Mouse (Mus musculus) adrenal gland (tissue): ENCODE results near the gene Neurog1.

ENCODE experiments used
- intact Hi-C: fragments of 180-260 bp; cut with DNase I; formaldehyde crosslinking; loops from one replicate; pipeline ENCODE4 v1.15.1; 2025
- long read RNA-seq, 2 experiments: library from polyadenylated mRNA; unstranded; transcript quantifications; one replicate each; pipeline ENCODE4 v2.0.0; 2020; ENCODE audit warnings: borderline replicate concordance in 1 of 2; ENCODE audit not compliant: insufficient replicate concordance in 1 of 2

Gene Neurog1
- long read RNA-seq, experiment 1: 0 reads
- long read RNA-seq, experiment 2: 0 reads

GRCm38 (mm10) chr13:56251924-56252619 is at the start of gene Neurog1:
Neurog1 (minus strand) TSS chr13:56252163.
- intact Hi-C loops: no loop called here

- intact Hi-C loops: no loop called here
Observed at GRCm38 (mm10) chr13:56299336-56299735, 47.4 kb upstream of the Neurog1 start.

DNA sequence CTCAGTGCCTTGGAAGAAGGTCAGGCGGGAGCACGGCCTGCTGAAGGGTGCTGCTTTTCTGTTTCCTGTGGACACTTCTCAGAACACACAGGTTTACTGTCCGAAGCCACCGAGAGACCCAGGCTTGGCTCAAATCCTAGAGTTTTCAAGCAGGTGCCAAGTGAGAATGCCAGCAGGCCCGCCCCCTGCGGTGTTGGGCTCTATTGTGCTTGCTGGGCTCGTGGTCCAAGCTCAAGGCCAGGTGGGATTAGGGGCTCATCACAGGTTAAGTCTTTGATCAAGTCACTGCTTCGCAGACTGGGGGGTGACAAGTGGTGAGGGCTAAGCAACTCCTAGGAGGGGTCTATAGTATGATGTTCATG is 44.7 kb upstream of the Neurog1 start:
- intact Hi-C loops: no loop called here

- intact Hi-C loops: no loop called here
Observed at GRCm38 (mm10) chr13:56295943-56296658, 44.1 kb upstream of the Neurog1 start, which contains the start of gene Cxcl14. Cxcl14 (minus strand) TSS chr13:56296551.

- intact Hi-C loops: no loop called here
Observed at GRCm38 (mm10) chr13:56295586-56295942, 43.6 kb upstream of the Neurog1 start.

DNA sequence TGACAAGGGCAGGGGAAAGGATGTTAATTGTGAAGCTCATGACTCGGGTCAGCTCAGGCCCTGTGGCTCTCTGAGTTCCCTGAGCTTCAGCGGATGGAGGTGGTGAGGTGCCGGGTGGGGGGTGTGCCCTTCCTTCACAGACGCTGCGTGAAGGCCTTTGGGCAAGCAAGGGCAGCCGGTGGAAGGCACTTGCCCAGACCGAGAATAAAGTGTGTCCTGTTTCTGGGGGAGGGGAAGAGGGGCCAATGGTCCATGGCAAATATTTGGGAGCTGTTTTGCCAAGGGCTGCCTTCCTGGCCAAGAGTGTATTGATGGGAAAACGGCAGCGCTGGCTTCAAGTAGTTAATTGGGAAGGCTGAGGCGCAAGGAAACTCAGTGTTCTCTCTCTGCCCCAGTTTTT is 42.9 kb upstream of the Neurog1 start:
- intact Hi-C loops: no loop called here

- intact Hi-C loops: no loop called here
Observed at GRCm38 (mm10) chr13:56289998-56290397, 38.0 kb upstream of the Neurog1 start.

DNA sequence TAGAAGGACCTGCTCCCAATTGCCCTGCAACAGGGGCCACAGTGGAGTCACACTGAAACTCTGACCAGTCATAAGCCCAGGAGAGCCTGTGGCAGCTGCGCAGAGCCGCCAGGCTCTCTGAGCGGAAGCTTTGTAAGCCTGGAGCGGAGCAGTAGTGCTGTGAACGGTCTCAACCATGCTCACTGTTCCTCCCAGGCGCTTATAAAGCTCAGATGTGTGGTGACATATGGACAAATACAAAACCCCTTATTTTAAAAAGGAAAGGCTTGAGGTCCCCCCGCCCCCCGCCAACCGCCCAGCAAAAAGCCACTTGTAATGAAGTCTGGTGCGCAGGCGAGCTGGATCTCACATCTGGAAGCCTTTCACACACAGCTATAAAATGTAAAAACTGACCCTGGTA is 37.3 kb upstream of the Neurog1 start:
- intact Hi-C loops: no loop called here

DNA sequence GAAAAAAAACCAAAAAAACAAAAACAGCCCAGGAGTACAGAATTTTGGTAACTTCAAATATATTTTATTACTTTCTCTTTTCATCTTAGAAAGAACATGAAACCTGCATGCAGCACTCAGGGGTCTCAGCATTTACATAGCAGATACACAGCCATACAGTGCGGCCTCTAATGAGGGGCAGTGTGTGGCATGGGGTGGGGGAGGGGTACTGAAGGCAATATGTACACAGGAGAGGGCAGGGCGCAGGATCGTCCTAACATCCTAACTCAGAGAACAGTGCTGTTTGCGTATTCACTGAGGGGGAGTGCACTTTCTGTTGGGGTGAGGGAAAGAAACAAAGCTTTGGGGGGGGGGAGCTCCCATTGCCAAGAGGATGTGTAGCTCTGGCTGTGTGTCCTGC is 36.6 kb upstream of the Neurog1 start:
- intact Hi-C loops: no loop called here

GRCm38 (mm10) chr13:56287091-56287490 is 35.1 kb upstream of the Neurog1 start:
- intact Hi-C loops: no loop called here

DNA sequence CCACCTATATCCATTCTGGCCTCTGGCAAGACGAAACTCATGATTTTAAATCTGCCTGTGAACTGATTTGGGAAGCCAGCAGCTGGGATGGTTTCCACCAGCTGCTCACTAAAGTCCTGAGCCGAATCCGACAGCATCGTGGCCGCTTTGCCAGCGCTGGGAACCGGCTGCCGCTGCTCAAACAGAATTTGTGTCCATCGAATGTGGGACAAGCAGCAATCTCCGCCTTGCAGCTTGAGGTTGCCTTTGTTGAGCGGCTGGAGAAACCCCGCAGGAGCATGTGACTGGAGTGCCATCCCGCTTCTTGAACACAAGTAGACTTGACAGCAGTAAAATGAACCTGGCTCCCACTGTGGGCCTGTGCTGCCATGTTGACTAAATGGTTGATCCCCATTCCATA is 31.4 kb upstream of the Neurog1 start:
- intact Hi-C loops: no loop called here

DNA sequence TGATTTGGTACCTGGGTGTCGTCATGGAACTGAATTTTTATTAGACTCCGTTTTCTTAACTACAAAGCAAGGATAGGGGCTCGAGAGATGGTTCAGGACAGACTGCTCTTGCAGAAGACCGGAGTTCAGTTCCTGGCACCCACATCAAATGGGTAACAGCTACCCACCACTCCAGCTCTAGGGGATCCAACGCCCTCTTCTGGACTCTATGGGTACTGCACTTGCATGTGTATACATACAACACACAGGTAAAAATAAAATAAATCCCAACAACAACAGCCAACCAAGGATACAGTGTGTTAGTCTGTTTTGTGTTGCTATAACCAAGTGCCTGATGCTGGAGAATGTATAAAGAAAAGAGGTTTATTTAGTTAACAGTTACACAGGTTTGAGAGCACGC is 28.4 kb upstream of the Neurog1 start:
- intact Hi-C loops: no loop called here

DNA sequence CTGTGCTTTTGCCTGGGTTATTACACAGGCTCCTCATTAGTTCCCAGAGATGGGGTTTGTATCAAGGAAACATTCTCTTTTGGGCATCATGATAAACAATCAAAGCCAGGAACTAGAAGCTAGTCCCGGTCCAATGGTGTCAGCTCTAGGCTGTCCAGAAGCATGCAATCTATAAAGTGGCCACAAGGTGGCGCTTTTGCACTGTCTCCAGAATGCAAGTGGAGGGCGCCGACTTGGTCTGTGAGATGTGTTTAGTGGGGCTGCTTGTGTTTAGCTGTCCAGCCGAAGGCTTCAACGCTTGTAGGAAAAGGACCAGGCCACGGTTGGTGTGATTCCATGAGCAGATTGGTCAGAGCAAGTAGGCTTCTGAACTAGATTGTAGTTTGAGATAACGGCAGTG is 27.5 kb upstream of the Neurog1 start:
- intact Hi-C loops: loop anchor here (1.0 kb wide), 1 partner anchor 143 kb away; no protein-coding TSS in a partner anchor

DNA sequence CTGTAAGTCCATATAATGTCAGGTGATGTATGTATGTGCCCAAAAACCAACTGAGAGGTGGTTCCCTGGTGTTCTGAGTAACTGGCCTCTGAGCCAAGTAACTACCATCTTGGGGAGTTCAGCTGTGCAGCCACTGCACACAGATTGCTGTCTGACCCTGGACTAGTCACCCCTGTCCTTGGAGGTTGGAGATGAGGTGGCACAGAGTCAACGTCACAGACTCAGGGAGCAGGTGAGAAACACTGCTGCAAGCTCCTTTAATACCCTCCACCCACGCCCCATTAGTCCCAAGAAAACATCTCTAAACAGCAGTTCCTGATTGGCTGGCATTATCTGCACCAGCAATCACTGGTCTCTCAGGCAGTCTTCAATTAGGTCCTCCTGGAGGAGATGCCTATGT is 23.2 kb upstream of the Neurog1 start:
- intact Hi-C loops: no loop called here

GRCm38 (mm10) chr13:56270124-56270523 is 18.2 kb upstream of the Neurog1 start:
- intact Hi-C loops: no loop called here

DNA sequence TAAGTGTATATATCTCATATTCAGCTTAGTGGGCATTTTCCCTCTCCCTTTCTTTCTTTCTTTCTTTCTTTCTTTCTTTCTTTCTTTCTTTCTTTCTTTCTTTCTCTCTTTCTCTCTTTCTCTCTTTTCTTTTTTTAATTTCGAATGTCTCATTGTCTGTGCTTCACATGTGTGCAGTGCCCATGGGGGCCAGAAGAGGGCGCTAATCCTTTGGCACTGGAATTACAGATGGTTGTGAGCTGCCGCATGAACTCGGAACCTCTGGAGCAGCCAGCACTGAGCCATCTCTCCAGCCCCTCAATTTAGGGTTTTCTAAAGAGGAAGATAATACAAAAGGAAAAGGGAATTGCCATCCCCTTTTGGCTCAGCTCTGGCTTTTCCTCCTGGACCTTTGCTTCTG is 15.4 kb upstream of the Neurog1 start:
- intact Hi-C loops: no loop called here

DNA sequence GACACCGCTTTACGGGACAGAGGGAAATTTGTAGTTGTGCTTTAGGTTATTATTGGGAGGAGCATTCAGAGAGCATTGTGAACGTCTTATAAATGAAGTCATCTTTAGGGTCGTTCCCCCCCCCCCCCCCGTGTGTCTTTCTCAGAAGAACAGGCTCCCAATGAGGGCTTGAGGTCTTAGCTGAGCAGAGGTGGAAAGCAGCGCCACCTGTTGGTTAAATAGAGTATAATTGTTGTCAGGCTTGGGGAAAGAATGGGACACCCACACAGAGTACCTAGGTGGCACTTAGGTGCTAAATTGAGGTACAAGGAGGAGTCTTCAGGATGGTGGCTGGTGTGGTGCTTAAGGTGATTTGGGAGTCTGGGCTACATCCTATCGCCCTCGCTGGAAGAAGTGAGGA is 14.5 kb upstream of the Neurog1 start:
- intact Hi-C loops: loop anchor here (1.0 kb wide), 1 partner anchor 69 kb away; no protein-coding TSS in a partner anchor

- intact Hi-C loops: loop anchor here (1.0 kb wide), 1 partner anchor 68 kb away; no protein-coding TSS in a partner anchor
Observed at GRCm38 (mm10) chr13:56265661-56266060, 13.7 kb upstream of the Neurog1 start.

GRCm38 (mm10) chr13:56262269-56262668 is 10.3 kb upstream of the Neurog1 start:
- intact Hi-C loops: no loop called here

DNA sequence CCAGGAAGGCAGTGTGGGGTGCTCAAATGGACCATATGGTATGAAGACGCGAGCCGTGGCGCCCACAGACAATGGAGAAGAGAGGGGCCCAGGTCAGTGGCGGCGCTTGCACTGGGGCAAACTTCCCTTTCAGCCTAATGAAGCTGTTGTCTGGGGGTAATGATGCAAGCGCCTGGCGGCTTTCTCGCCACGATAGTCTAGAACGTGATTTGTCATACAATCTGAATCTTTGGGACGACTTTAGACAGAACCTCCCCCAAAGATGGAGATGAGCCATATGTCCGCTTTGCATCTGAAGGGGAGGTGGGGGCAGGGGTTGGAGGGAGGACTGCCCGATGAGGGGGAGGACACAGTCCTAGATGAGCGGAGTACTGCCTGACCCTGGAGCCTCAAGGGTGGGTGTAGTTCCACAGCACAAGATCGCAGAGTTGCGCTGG is 8.4 kb upstream of the Neurog1 start:
- intact Hi-C loops: no loop called here

GRCm38 (mm10) chr13:56259926-56260250 is 7.9 kb upstream of the Neurog1 start:
- intact Hi-C loops: no loop called here

- intact Hi-C loops: no loop called here
Observed at GRCm38 (mm10) chr13:56259021-56259925, 7.3 kb upstream of the Neurog1 start.
